Mouse (Mus musculus) cerebellum, adult 11 months (tissue): ENCODE results near the gene Epb41l5.

Experiments
- DNase-seq: peaks from one replicate; pipeline ENCODE4 v3.0.0; 2022

Gene Epb41l5

DNA sequence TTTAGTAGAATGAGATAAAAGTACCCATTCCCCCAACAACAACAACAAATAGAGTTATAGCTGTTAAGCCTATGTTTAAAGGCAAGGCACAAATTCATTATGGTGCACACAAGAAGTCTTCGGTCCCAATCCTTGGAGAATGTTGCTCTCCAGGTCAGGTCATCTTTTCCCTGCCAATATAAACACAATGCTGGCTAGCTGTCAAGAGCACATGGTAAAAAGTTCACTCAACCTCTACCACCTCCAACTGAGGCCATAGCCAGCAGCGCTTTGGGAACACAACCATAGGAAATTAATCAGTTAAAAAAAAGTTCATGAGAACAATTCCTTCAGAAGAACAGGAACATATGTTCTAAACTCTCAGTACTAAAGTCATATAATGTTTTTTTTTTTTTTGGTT lies 58.8 kb downstream of the Epb41l5 start:
- DNase-seq: no peak

DNA sequence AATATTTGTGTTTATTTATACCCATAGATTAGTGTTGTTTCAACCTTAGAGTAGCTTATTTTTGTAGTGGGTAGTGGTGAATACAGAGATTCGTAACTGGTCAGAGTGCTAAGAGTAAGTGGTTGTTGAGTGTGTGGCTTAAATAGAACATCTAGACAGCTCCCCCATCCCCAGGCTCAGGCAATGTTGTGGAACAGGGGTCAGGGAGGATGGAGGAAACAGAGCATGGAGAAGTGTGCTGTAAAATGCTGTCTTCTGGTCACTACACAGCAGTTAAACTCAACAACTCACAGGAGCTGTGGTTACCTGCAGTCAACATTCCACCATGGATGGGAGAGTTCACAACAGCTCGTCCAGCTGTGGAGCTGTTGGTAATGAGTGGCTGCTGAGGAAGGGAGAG lies 63.8 kb downstream of the Epb41l5 start:
- no peak for DNase-seq

DNA sequence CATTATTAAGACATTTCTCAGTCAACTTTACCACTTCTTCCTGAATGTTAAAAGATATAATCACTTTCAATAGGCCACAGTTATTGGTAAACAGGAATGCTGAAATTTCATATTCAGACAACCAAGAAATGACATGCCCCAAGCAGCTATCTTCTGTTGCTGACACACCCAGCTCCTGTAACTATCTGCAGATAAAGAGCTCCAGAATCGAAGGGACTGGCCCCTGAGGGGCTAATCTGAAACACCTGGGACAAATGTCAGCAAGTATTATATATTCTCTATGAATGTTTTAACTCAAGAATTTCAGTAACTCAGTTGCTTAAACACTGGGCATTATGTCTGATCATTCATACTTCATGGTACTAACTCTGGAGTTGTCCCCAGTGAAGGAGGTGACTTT lies 78.7 kb downstream of the Epb41l5 start:
- no peak for DNase-seq

DNA sequence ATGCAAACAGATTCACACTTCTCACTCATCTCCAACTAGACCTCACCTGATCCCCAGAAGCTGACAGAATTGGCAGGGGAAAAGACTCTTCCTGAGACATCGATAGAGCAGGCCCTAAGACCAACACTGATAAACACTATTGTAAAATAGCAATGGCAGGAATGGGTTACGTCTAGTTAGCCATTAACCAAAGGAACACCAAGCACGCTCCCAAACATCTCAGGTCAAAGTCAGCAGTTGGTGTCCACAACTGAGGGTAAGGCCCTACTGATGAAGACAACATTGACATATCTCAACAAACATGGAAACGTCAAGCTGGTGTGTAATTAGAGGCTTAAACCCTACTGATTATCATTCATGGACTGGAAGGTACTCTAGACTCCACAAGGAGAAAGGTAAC lies 83.3 kb downstream of the Epb41l5 start:
- no peak for DNase-seq

DNA sequence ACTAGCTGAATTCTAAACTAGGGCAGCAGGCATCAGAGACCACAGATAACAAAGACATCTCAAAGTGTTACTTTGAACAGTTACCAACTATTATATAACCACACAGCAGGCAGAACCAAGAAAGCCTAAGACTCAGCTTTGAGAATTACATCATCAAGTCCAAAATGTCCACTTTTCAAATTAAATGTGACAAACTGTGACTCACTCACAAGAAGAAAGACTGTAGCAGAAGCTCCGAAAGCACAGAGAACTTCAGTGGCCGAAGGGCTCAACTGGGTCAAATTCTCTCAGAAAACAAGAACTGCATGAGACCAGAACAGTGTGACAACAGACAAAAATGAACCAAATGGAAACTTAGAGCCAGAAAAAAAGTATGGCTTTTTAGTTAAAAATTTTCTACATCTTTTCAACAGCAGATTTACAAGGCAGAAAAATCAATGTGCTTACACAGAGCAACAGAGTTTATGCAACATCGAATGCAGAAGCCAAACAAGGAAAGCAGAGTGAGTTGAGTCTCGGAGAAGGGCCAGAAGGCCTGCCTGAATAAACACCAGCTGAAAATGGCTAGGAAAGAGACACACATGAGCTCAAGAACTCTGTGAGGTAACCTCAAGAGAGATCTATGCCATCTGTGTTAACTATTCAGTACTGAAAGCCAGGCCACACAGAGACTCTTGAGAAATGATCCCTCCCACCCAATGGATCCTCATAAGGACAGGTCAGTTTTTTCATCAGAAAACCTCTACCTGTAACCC lies 91.0 kb downstream of the Epb41l5 start:
- no peak for DNase-seq

DNA sequence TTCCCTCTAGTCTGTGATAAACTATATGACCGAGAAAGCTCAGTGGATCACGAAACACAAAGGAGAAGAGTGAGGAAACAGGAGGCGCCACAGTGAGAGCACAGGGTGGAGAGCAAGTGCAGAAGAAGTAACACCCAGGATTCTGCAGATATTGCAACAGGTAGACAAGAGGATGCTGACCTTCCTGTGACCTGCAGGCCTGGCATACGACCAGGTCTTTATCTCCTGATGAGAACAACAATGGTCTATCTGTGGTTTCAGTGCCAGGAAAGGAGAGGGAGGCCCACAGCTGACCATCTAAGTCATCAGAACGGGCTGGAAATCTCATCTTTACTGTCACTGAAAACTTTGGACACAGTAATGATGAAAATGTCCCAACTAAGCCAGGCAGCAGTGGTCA lies 93.1 kb downstream of the Epb41l5 start:
- DNase-seq: no peak

DNA sequence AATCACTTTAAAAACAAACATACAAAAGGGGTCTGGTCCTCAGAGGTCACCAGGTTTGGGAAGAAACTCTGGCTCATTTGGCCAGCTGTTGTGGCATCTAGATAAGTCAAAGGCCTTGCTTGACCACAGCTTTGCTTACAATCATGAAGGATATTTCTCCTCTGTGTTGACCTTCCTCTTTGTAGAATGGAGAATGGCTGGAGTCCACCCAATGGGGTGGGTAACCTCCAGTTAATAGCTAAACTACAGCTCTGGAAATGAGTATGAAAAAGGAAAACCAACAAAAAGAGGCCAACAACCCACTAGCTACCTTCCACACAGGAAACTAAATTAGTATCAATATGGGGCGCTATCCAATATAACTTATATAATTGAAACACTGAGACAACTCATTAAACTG lies 97.1 kb downstream of the Epb41l5 start:
- DNase-seq: no peak

DNA sequence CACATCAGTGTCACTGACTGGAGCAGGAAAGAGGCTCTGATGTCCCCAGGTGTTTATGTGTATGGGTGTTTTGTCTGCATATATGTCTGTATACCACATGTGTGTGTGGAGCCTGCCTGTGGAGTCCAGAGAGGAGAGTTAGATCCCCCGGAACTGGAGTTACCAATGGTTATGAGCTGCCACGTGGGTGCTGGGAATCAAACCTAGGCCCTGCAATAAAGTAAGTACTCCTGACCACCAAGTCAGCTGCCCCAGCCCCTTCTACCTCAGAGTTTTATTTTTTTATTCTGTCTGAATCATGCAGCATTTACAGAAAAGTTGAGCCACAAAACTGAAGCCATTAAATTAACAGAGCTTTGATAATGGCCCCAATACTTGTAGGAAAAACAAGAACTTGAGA lies 98.7 kb downstream of the Epb41l5 start:
- DNase-seq: no peak

DNA sequence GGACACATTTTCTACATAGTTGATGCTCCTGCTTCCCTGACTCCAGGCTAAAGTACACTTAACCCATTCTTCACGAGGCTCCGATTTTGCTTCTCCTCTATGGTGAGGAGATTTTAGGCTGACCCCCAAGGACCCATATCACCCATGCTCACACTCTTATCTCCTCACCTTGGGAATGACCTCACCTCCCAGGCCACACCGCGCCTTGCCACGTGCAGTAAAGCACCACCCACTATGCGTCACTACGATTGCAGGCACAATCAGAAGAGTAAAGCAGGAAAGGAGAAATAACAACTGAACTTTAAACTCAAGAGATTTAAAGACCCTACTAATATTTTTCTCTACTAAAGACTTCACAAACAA lies 99.5 kb downstream of the Epb41l5 start:
- DNase-seq: no peak

DNA sequence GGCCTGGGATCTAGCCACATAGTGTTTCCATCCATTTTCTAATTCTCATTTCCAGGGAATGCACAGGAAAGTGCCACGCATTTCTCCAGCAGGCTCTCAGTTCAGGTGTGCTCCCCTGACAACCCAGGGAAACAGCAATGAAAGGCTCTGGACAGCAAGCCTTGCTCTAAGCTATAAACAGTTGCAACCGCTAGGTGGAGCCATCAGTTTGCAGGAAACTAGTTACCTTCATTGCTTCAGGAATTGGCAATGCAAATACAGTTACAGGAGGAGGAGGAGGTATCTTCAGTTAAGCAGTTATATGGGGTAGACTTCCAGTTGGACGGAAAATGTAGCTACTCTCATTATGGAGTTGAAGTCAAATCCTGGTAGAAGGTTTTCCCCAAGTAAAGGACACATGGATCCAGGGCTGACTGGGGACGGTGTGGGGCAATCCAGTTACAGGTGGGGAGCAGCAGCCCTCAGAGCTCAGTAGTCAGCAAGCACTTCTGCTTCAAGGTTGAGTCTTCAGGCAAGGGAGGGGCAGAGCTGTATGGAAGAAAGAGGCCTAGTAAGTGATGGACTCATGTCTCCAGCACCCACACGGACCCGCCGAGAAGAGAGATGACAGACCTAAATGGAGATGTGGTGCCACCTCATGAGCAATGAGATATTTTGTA lies 100.0 kb downstream of the Epb41l5 start:
- peak; percentile 66 for DNase-seq

DNA sequence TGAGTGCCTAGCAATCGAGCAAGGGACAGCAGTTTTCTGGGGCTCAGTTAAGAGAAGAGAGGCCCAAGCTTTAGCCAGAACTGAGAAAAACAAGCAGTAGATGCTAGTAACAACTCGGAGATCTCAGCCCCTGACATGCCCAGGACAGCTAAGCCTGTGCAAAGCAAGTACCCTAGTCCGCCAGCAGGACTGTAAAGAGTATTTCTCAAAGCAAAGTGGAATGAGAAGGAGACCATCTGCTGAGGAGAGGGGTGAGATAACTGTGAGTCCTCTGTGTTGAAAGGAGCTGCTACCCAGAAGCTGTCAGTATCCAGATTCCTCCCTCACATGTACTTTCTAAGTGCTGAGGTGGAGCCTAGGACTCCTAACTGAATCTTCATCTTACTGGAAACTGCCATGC lies 102.3 kb downstream of the Epb41l5 start:
- DNase-seq: no peak

DNA sequence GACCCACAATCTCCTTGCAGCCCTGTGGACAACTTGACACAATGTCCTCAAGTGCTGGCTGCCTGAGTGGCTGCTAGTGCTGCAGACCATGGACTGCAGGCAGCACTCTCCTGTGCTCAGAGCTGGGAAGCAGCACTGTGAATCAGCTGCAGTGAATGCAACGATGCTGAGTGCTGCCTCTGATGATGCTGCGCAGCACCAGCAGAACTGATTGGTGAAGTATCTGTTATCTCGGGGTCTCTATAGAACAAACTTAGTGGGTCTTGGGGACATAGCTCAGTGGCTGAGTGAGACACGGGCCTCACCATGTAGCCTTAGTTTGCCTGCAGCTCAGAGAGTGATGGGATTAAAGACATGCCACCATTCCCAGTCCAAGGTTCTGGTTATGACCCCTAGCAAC lies 103.1 kb downstream of the Epb41l5 start:
- no peak for DNase-seq

DNA sequence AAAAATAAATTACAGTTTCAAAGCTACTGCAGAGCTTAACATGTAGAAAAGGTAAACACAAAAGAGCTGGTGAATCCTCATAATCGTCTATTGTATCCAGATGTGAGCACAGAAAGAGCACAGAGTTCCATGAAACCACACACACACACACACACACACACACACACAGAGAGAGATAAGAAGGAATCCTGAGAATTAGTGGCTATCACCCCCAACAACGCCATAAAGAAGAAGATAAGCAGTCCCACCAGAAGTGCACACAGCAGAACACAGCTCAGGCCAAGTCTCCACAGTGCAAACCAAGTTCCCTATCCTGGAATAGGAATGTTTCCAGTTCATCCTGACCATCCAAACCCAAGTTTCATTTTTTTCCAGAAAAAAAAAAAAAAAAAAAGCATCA lies 103.6 kb downstream of the Epb41l5 start:
- DNase-seq: no peak

DNA sequence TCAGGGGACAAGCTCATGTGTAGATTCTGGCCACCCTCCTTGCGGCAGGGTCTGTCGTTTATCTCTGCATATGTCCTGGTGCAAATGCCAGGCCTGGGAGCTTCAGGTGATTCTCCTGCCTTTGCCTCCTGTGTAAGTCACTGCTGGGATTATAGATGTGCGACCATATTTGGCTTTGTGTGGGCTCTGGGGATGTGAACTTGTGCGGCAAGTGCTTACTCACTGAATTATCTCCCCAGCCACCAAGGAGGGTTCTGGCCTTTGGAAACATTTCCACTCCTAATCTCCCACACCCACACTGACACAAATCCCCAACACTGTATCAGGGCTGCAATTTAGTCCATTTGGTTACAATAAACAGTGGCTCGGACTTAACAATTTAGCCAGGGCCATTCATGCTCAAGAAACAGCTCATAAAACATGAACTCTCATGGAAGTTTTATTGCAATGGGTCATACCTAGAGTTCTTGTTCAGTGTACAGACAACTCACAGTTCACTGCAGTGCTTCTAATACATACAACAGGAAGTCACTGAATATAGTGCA lies 104.1 kb downstream of the Epb41l5 start:
- no peak for DNase-seq

DNA sequence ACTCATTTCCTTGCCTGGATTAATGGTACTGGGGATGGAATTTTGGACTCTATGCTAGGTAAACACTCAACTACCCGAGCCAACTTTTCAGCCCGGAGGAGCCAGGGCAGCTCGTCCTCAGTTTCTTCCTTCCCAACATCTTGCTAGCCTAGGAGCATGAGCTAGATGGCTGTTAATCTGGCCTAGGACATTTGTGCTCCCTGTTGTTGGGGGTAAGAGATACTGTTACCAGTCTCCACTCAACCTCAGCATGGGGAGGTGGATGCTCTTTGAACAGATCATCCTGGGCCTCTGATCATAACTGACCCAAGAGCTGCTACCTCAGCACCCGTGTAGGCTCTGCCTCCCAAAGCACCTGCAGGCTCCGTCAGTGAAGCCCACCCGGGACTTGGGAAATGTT lies 105.5 kb downstream of the Epb41l5 start:
- no peak for DNase-seq

DNA sequence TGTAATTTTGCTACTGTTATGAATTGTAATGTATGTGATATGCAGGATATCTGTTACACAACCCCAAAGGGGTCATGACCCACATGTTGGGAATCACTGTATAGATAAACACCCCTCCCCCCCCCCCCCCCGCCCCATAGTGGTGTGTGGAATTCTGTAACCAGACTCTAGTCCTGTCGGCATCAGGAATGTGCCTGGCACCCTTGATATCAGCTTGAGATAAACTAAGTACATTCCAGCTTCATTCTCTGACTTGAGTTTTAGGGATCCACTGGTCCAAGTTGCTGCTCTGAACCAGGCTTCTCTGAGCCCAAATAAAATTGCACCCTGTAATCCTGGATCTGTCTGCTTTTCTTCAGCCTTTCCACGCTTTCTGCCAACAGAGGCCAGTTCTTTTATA lies 107.2 kb downstream of the Epb41l5 start:
- DNase-seq: no peak

DNA sequence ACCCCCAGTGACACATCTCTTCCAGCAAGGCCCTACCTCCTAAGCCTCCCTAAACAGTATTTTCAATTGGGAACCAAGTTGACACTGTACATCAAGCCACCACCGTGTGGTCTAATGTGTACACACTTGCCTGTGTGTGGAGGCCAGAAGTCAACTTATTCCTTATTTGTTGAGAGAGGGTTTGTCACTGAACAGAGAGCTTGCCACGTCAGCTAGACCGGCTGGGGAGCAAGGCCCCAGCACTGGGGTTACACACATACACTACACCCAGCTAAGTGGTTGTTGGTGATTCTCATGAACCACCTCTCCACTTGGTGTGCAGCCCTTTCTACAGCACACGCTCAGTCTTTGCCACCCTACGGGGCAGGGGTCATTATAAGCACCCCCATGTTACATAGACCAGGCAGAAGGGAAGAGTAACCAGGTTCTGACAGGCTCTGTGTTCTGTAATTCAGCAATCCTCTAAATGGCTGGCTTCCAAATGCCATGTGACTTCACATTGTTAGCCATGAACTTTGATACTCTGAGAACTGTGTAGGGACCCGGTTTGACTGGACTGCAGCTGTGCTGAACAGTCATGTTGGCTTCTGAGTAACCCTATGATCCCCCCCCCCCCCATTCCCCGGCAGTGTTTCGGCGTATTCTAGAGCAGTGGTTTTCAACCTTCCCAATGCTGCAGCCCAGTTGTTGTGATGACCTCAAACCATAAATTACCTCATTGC lies 107.8 kb downstream of the Epb41l5 start:
- no peak for DNase-seq

DNA sequence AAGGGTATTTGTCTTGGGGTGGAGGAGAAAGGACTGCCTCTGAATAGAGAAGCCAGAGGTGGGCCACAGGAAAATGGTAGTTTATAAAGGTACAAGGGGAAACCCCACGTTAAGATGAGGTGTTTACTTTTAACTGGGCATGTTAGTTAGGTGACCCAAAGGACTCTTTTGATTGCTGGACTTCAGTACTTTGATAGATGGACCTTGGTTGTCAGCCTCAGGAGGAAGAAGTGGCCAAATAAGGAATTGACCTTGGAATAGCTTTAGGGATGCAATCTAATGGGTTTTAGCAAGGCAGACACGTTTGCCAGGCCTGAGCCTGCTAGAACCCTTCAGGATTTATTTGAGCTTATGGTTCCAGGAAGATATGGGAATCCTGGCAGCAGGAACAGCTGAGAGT lies 109.5 kb downstream of the Epb41l5 start:
- DNase-seq: no peak

DNA sequence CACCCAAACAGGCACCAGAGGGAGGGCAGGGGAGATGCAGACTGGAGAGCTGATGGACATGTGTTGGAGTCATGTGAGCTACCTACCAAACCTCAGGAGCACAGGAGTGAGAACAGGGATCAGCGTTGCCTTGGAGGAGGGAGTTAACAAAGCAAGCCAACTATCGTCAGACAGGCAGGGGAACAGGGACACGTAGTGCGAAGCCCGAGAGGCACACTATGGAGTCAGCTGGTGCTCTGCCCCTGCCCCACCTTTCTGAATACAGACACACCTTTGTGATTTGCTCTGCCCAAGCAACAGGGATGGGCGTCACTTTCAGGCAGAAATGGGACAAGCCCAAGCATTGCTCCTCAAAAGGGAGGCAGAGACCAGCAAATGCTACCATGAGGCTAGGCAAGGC lies 111.1 kb downstream of the Epb41l5 start:
- no peak for DNase-seq

DNA sequence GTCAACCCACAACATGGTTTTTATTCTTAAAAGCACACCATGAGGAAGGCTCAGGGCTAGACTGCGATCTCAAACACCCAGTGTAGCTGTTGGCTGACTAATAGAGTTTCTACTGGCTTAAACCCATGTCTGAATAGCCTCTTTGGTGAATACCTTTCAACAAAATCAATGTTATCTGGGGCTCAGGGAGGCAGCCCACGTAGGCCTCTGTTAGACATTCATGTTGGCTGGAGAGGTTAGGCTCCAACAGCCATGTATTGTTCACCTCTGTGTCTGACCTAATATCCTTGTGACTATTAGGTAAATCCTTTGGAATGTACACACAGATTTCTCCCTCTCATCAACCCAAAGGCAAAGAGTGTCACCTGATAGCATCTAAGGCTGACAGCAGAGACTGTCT lies 112.7 kb downstream of the Epb41l5 start:
- DNase-seq: no peak

DNA sequence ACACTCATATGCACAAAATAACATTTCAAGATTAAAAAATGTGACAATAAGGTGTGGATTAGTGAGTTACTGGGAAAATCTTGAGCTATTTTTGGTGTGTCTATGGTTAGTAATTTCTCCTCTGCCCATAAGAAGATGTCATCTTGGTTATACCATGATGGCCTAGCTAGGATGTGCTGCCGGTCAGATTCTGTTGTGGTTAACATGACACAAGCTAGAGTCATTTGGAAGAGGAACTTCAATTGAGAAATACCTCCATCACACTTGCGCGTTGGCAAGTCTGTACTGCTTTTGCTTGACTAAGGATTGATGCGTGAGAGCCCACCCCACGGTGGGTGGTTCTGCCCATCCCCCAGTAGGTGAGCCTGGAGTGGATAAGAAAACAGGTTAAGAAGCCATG lies 114.5 kb downstream of the Epb41l5 start:
- no peak for DNase-seq

DNA sequence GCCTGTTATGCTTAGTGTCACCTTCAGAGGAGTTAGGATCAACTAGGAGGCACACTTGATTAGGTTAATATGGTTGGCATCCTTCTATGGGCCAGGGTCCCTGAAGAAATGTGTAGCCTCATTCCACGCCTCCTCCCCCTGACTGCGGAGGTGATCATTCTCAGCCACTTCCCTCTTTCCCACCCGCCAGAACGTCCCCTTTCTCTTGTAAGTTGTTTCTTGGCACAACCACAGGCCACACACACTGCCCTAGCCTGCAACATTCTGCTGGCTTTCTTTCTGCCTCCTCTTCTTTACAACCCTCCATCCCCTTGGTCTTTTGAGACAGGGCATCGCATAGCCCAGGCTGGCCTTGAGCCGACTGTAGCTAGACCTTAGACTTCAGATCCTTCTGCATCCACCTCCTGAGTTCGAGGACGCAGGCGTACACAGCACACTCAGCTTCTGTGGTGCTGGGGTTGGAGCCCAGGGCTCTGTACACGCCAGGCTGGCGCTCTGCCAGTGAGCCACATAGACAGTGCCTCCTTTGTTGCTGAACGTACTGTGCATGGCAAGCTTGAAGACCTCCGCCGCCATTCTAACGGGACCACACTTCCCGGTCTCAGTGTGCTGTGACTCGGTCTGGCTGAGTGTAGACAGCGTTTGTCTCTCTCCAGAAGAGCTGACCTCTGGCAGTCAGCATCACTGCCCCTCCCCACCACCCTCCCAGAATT lies 115.6 kb downstream of the Epb41l5 start:
- DNase-seq: no peak

DNA sequence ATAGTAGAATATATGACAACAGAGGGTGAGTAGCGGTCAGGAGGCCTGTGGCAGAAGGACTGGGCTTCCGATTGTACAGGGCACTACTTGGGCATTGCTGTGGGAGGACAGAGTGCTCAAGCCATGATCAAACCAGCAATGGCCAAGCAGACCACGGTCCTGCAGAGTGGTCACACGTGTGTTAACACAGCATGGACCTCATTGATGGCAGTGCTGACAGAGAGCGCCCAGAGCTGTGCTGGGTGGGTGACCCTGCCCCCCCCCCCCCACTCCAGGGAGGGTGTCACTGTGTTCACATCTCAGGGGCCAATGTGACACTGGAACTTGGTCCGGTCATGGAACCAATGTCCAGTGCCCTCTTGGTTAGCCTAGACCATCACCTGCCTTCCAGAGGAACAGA lies 116.6 kb downstream of the Epb41l5 start:
- no peak for DNase-seq
